Mouse (Mus musculus) G1E (cell line): ENCODE measurements around the gene Pax4. TPM values are rescaled to one million over a fixed set of nuclear protein-coding genes. Genes with fewer than 3 reads are reported as not detected.
A peak's percentile ranks its signal among the peaks of the same experiment; 100 is the strongest.

ENCODE experiments used
- ATAC-seq: 2 replicates; pipeline ENCODE4 v1.8.0; 2016; ENCODE audit warnings: mild to moderate bottlenecking; ENCODE audit not compliant: insufficient number of reproducible peaks, poor library complexity, low FRiP score, severe bottlenecking; ENCODE audit errors: extremely low read depth
- DNase-seq: peaks from one replicate; pipeline ENCODE4 v3.0.0; 2012; ENCODE audit warnings: low spot score
- H3K27me3 ChIP-seq: 2 replicates; pipeline ENCODE4 v1.6.1; 2012; ENCODE audit warnings: mild to moderate bottlenecking, low read length, inconsistent platforms; ENCODE audit not compliant: insufficient read depth
- H3K36me3 ChIP-seq: replicated peaks from 2 replicates; pipeline ENCODE3; 2012; ENCODE audit warnings: mild to moderate bottlenecking, inconsistent platforms
- H3K4me1 ChIP-seq: 2 replicates; pipeline ENCODE4 v1.6.1; 2012; ENCODE audit warnings: low read depth, low read length, inconsistent platforms, mixed read lengths; ENCODE audit not compliant: insufficient read depth
- H3K4me3 ChIP-seq: 2 replicates; pipeline ENCODE4 v1.5.1; 2012; ENCODE audit warnings: low read depth, mild to moderate bottlenecking, inconsistent platforms, low read length, moderate library complexity, mixed read lengths
- H3K9me3 ChIP-seq: replicated peaks from 2 replicates; pipeline ENCODE4 v1.6.1; 2012; ENCODE audit warnings: inconsistent platforms
- CTCF ChIP-seq: IDR thresholded peaks from 2 replicates; pipeline ENCODE4 v1.5.1; 2012; ENCODE audit warnings: low read depth, low read length, inconsistent platforms, mixed read lengths
- GATA1 ChIP-seq: IDR thresholded peaks from 2 replicates; pipeline ENCODE4 v1.6.1; 2012; ENCODE audit warnings: borderline replicate concordance, low read length, inconsistent platforms, mixed read lengths
- GATA2 ChIP-seq: IDR thresholded peaks from 2 replicates; pipeline ENCODE4 v1.6.1; 2012; ENCODE audit warnings: low read depth, low read length, inconsistent platforms, borderline replicate concordance
- POLR2AphosphoS5 ChIP-seq: IDR thresholded peaks from 2 replicates; pipeline ENCODE4 v1.6.1; 2012; ENCODE audit warnings: low read depth, low read length, inconsistent platforms; ENCODE audit not compliant: insufficient replicate concordance
- TAL1 ChIP-seq: conservative IDR thresholded peaks from 2 replicates; pipeline ENCODE4 v1.6.1; 2012; ENCODE audit warnings: low read depth, low read length, inconsistent platforms, mixed read lengths
- polyA plus RNA-seq: library from polyadenylated mRNA; stranded (reverse); fragments of >175 nt; gene quantifications from 2 replicates; pipeline ENCODE4 v1.2.3, GENCODE M21; 2012
- total RNA-seq, 2 experiments: library from RNA; stranded (forward) in 1 of 2; stranded (reverse) in 1 of 2; fragments of 200-1000 nt in 1 of 2; fragments of >200 nt in 1 of 2; fragmentation: Nextera tagmentation in 1 of 2; gene quantifications; 2 replicates each; pipeline ENCODE4 v1.2.3; 2014 to 2017

Gene Pax4
- total and polyA plus RNA-seq, 3 experiments, result not detected

DNA sequence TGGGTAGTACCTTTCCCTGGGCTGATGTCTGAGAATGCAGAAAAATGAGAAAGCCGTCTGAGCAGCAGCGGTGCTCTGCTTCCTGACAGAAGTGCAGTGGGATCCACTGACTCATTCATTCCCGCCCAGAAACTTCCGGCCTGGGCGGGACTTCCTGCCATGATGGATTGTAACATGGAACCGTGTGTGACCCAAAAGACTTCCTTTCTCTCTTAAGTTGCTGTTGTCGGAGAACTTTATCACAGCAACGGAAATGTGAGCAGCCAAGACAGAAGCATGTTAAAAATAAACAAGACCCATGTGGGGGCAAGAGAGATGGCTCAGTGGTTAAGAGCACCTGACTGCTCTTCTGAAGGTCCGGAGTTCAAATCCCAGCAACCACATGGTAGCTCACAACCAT, 39.1 kb downstream of the Pax4 start:
- no peak overlapping the region for H3K4me3 ChIP-seq
- H3K36me3 ChIP-seq, result peaks cover 2% of the 10 kb centered on the region
- TF ChIP-seq CTCF, result no peak
- no peak for TF ChIP-seq POLR2AphosphoS5
- TF ChIP-seq GATA2, result no peak
- TF ChIP-seq TAL1, result no peak
- TF ChIP-seq GATA1, result no peak
- peaks cover 4% of the 10 kb centered on the region; the same call in 1 of the 2 replicates for H3K27me3 ChIP-seq
- ATAC-seq, result no peak
- H3K4me1 ChIP-seq, result no peaks in the 10 kb centered on the region
- no peak for DNase-seq
- no peaks in the 10 kb centered on the region for H3K9me3 ChIP-seq

DNA sequence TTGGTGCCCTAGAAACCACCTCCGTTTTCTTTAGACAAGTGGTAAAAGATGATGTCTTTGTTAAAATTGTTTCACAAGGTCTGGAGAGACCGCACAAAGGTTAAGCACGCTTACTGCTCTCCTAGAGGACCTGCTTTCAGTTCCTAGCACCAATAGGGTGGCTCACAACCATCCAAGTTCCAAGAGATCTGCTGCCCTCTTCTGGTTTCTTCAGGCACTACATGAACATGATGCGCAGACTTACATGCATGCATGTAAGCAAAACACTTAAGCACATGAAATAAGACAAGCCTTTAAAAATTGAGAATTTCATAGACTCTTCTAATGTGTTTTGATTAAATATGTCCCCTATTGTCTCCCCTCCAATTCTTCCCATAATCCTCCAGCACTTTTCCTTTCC, 49.4 kb downstream of the Pax4 start:
- Histone ChIP-seq H3K36me3 (no peaks in the 10 kb centered on the region), H3K4me3 (no peak overlapping the region), H3K4me1 (no peaks in the 10 kb centered on the region), H3K27me3 (peaks cover 23% of the 10 kb centered on the region), H3K9me3 (no peaks in the 10 kb centered on the region)
- TF ChIP-seq TAL1 (no peak), CTCF (peak; percentile 11; the same call in 1 of the 2 replicates), GATA1 (no peak), GATA2 (no peak), POLR2AphosphoS5 (no peak)
- ATAC-seq (no peak), DNase-seq (no peak)

DNA sequence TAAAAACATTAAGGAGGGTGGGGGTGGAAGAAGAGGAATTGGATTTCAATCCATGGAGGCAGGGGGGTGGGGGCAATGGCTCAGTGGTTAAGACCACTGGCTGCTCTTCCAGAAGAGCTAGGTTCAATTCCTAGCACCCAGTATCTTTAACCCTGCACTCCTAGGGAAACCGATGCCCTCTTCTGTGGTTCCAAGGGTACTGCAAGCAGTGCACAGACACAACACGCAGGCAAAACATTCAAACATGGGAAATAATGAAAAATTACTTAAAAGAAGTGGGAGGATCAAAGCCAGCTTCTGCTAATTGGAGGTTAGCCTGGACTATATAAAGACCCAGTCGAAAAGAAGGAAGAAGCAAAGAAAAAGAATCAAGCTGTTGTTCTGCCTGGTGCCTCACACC, 50.4 kb downstream of the Pax4 start:
- DNase-seq, result no peak
- Histone ChIP-seq H3K9me3 (no peaks in the 10 kb centered on the region), H3K4me1 (no peaks in the 10 kb centered on the region), H3K36me3 (no peaks in the 10 kb centered on the region), H3K27me3 (peaks cover 27% of the 10 kb centered on the region), H3K4me3 (no peak overlapping the region)
- TF ChIP-seq POLR2AphosphoS5 (no peak), GATA1 (no peak), CTCF (no peak), TAL1 (no peak), GATA2 (no peak)
- ATAC-seq, result no peak

DNA sequence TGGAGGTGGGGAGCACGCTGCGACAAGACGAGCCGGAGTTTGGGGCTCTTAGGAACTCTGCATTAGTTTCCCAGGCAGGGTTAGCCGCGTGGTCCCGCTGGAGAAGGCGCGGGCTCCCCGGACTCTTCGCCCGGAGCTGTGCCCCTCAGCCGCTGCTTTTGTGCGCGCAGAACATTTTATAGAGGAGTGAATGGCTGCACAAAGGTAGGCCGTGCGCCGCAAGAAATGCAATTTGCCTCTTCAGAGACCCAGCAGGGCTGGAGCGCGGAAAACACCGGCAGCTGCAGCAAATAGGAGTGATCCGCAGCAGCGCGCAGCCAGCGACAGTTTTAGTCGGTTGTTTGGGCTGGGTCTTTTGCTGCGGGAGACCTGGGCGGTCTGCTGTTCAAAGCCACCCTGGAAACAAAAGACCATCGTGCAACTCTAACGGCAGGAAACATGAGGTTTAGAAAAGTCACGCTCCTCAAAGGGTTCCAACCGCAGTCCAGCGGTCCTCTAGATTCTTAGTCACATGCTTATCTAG, 51.4 kb downstream of the Pax4 start, which contains the start of gene Zfp800:
Gene Zfp800 (minus strand): TSS at position 325 of the 523 bp plus-strand sequence.
- no peak for TF ChIP-seq CTCF
- TF ChIP-seq TAL1, result no peak
- TF ChIP-seq GATA1, result no peak
- no peak for TF ChIP-seq POLR2AphosphoS5
- TF ChIP-seq GATA2, result no peak
- DNase-seq (no peak), ATAC-seq (no peak)
- no peaks in the 10 kb centered on the region for H3K9me3 ChIP-seq
- H3K4me3 ChIP-seq, result no peak within 1 kb of the TSS
- no peaks in the 10 kb centered on the region for H3K4me1 ChIP-seq
- H3K36me3 ChIP-seq, result no peaks in the 10 kb centered on the region
- H3K27me3 ChIP-seq, result peaks cover 29% of the 10 kb centered on the region

DNA sequence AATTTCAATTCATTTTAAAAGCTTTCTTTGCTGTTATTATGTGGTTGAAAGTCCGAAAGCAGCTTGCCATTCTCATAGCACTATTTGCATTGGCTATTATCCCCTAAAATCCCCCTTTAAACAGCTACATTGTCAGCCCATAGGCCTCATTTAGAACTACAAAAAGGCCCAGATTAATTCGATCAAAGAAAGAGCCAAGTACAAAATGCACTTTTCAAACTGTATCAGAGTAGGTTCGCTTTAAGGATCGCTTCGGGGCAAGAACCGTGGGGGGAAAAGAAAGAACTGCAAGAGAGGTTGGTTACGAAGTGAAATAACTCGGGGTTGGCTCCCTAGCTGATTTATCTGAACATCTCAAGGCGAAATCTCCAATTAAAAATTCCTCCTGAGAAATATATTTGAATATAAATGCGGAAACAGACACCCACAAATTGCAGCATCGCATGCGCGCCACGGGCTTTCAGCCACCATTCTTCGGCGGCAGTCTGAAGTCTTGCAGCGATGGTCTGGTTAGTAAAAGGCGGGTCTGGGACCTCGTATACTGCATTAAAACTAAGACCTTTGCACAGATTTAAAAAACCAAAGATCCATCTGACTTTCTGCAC, 52.2 kb downstream of the Pax4 start:
- H3K4me1 ChIP-seq, result no peaks in the 10 kb centered on the region
- DNase-seq, result no peak
- H3K27me3 ChIP-seq, result peaks cover 27% of the 10 kb centered on the region
- H3K4me3 ChIP-seq, result no peak overlapping the region
- H3K9me3 ChIP-seq, result no peaks in the 10 kb centered on the region
- ATAC-seq, result no peak
- TF ChIP-seq GATA2 (no peak), CTCF (no peak), POLR2AphosphoS5 (no peak), GATA1 (no peak), TAL1 (no peak)
- H3K36me3 ChIP-seq, result no peaks in the 10 kb centered on the region

DNA sequence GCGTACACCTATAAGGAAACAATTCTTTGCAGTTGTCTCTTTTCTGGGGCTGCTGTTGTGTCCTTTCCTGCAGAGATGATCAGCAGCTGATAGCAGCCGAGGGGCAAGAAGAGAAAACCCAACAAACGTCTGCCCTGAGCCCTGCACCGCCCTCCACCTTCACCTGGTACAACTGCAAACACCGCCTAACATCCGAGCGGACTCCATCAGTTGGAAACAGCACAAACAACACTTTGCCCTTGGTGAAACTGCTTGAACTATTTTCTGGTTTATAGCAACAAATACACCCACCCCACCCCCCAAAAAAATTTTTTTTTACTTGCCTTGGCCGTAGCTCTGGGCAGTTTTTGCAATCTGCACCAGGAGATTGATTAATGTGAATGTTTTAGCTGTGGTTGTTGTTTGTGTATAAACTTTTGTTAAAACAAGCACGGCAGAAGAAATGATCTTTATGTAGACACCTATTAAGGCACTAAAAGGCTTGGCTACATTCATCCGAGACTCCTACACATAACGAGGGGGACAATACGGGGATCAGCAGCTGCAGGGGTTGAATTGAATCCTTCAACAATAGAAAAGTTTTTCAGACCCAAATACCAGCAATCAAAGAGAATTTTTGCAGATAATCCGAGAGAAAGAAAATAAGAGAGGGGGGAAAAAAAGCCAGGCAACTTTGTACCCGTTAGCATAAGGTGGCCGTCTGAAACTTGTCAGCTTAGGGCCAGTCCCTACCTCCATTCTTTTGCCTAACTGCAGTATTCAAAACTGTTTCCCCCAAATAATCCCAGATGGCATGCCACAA, 52.9 kb downstream of the Pax4 start:
- Histone ChIP-seq H3K9me3 (no peaks in the 10 kb centered on the region), H3K27me3 (peaks cover 26% of the 10 kb centered on the region), H3K36me3 (no peaks in the 10 kb centered on the region), H3K4me3 (no peak overlapping the region), H3K4me1 (no peaks in the 10 kb centered on the region)
- ATAC-seq, result no peak
- TF ChIP-seq GATA2 (no peak), CTCF (no peak), POLR2AphosphoS5 (no peak), GATA1 (no peak), TAL1 (no peak)
- no peak for DNase-seq

Other genes starting within 250 kb of the Pax4 start
- gene Zfp800, start 51.3 kb downstream of the Pax4 start, total RNA-seq (2014; fragmentation: Nextera tagmentation), result 235 and 288 TPM in 2 replicates
- gene Zfp800, start 51.3 kb downstream of the Pax4 start, total RNA-seq (2017), result 112 and 122 TPM in 2 replicates
- 81.2 and 95.3 TPM in 2 replicates for gene Zfp800, start 51.3 kb downstream of the Pax4 start, polyA plus RNA-seq
- gene Arf5, start 25.8 kb downstream of the Pax4 start, total RNA-seq (2014; fragmentation: Nextera tagmentation), result 48.2 and 91.4 TPM in 2 replicates
- gene Arf5, start 25.8 kb downstream of the Pax4 start, total RNA-seq (2017), result 20.7 and 32.2 TPM in 2 replicates
- gene Arf5, start 25.8 kb downstream of the Pax4 start, polyA plus RNA-seq, result 306 and 433 TPM in 2 replicates
- not detected in 2 replicates for gene Fscn3, start 21.6 kb downstream of the Pax4 start, total RNA-seq (2014; fragmentation: Nextera tagmentation)
- not detected in 2 replicates for gene Fscn3, start 21.6 kb downstream of the Pax4 start, total RNA-seq (2017)
- not detected in 2 replicates for gene Fscn3, start 21.6 kb downstream of the Pax4 start, polyA plus RNA-seq
- 5.2 and 5.7 TPM in 2 replicates for gene Gcc1, start 21.0 kb downstream of the Pax4 start, total RNA-seq (2014; fragmentation: Nextera tagmentation)
- gene Gcc1, start 21.0 kb downstream of the Pax4 start, total RNA-seq (2017), result 11.2 and 11.4 TPM in 2 replicates
- gene Gcc1, start 21.0 kb downstream of the Pax4 start, polyA plus RNA-seq, result 5.5 and 5.9 TPM in 2 replicates
- gene Snd1, start 25.8 kb upstream of the Pax4 start, total RNA-seq (2014; fragmentation: Nextera tagmentation), result 140 and 153 TPM in 2 replicates
- gene Snd1, start 25.8 kb upstream of the Pax4 start, total RNA-seq (2017), result 97.4 and 108 TPM in 2 replicates
- gene Snd1, start 25.8 kb upstream of the Pax4 start, polyA plus RNA-seq, result 95.1 and 109 TPM in 2 replicates